Mouse (Mus musculus) large intestine, adult 2 months (tissue): ENCODE data around the gene D930048N14Rik. TPM values are rescaled to one million over a fixed set of nuclear protein-coding genes. Genes with fewer than 3 reads are reported as not detected.
A peak's percentile ranks its signal among the peaks of the same experiment; 100 is the strongest.
"Not testable (repeated sequence)": the region's sequence is repeated elsewhere in the genome, so short reads cannot be mapped to it uniquely, and the experiment has no call there.

ENCODE experiments used
- DNase-seq: peaks from one replicate; pipeline ENCODE4 v3.0.0-alpha.2; 2012; ENCODE audit warnings: low read depth, low spot score
- WGBS: fragments of 180-500 bp; shearing (Covaris S2); methylation state at CpG from one replicate; pipeline ENCODE4 v1.1.7; 2018; 5-methylcytosine and 5-hydroxymethylcytosine counted together
- polyA plus RNA-seq: library from polyadenylated mRNA; depleted of rRNA; stranded (reverse); fragments of >200 nt; gene quantifications from 2 replicates; pipeline ENCODE4 v1.2.3, GENCODE M21; 2012; rRNA removed

The D930048N14Rik gene
- polyA plus RNA-seq: 2.9 and 3.7 TPM in 2 replicates

GRCm38 (mm10) chr11:51650691-51651515, at the start of gene D930048N14Rik, which contains the start of gene N4bp3:
Gene D930048N14Rik (plus strand): TSS chr11:51650954.
Gene N4bp3 (minus strand): TSS chr11:51650842.
- DNase-seq: no peak
- 1% methylated on average over 70 of the region's 70 CpGs for WGBS

- 71% methylated on average over 3 of the region's 3 CpGs for WGBS
Observed at GRCm38 (mm10) chr11:51602253-51602652, 48.5 kb upstream of the D930048N14Rik start.

GRCm38 (mm10) chr11:51605602-51606446, 44.9 kb upstream of the D930048N14Rik start:
- 1% methylated on average over 80 of the region's 81 CpGs for WGBS
- DNase-seq: peak; percentile 75

More at GRCm38 (mm10) chr11:51602253-51602652, 48.5 kb upstream of the D930048N14Rik start:
- DNase-seq: no peak

GRCm38 (mm10) chr11:51606447-51607095, 44.2 kb upstream of the D930048N14Rik start, which contains the start of gene Hnrnpab:
Gene Hnrnpab (minus strand): TSS chr11:51606847.
- peak; percentile 93 for DNase-seq
- WGBS: under 1% methylated on average over 91 of the region's 91 CpGs

GRCm38 (mm10) chr11:51607096-51607738, 43.5 kb upstream of the D930048N14Rik start:
- no peak for DNase-seq
- WGBS: 5% methylated on average over 15 of the region's 15 CpGs

GRCm38 (mm10) chr11:51609266-51609909, 41.4 kb upstream of the D930048N14Rik start:
- no peak for DNase-seq

GRCm38 (mm10) chr11:51609940-51610339, 40.8 kb upstream of the D930048N14Rik start:
- 61% methylated on average over 5 of the region's 5 CpGs for WGBS
- DNase-seq: not testable (repeated sequence)

More at GRCm38 (mm10) chr11:51609266-51609909, 41.4 kb upstream of the D930048N14Rik start:
- WGBS: 34% methylated on average over 3 of the region's 3 CpGs

- DNase-seq: no peak
- 82% methylated on average over 8 of the region's 8 CpGs for WGBS
Observed at GRCm38 (mm10) chr11:51614256-51614655, 36.5 kb upstream of the D930048N14Rik start.

- peak; percentile 61 for DNase-seq
- WGBS: 7% methylated on average over 7 of the region's 7 CpGs
Observed at GRCm38 (mm10) chr11:51615129-51615528, 35.6 kb upstream of the D930048N14Rik start.

- DNase-seq: peak; percentile 89
- under 1% methylated on average over 14 of the region's 14 CpGs for WGBS
Observed at GRCm38 (mm10) chr11:51615601-51616000, 35.2 kb upstream of the D930048N14Rik start.

- DNase-seq: not testable (repeated sequence)
- WGBS: 67% methylated on average over 7 of the region's 7 CpGs
Observed at GRCm38 (mm10) chr11:51616113-51616512, 34.6 kb upstream of the D930048N14Rik start.

- no peak for DNase-seq
- WGBS: under 1% methylated on average over 4 of the region's 4 CpGs
Observed at GRCm38 (mm10) chr11:51617693-51618092, 33.1 kb upstream of the D930048N14Rik start.

GRCm38 (mm10) chr11:51618894-51619408, 31.8 kb upstream of the D930048N14Rik start:
- DNase-seq: no peak
- 27% methylated on average over 8 of the region's 8 CpGs for WGBS

GRCm38 (mm10) chr11:51619409-51620060, 31.2 kb upstream of the D930048N14Rik start, which contains the start of gene Nhp2:
Gene Nhp2 (plus strand): TSS chr11:51619735.
- WGBS: under 1% methylated on average over 51 of the region's 51 CpGs
- peak; percentile 98 for DNase-seq

- no peak for DNase-seq
- WGBS: 0% methylated on average over 11 of the region's 11 CpGs
Observed at GRCm38 (mm10) chr11:51620084-51620483, 30.7 kb upstream of the D930048N14Rik start.

GRCm38 (mm10) chr11:51621776-51622175, 29.0 kb upstream of the D930048N14Rik start:
- DNase-seq: no peak
- 91% methylated on average over 2 of the region's 2 CpGs for WGBS

- WGBS: 67% methylated on average over 7 of the region's 7 CpGs
Observed at GRCm38 (mm10) chr11:51622971-51623491, 27.7 kb upstream of the D930048N14Rik start.

More at GRCm38 (mm10) chr11:51622971-51623491, 27.7 kb upstream of the D930048N14Rik start:
- no peak for DNase-seq
